Mouse (Mus musculus) ES-Bruce4 (cell line): ENCODE data around the gene Wfs1. TPM values are rescaled to one million over a fixed set of nuclear protein-coding genes. Genes with fewer than 3 reads are reported as not detected.

Experiments
- H3K27ac ChIP-seq: 2 replicates; pipeline ENCODE4 v1.5.1; 2012; ENCODE audit warnings: low read length, inconsistent platforms; ENCODE audit not compliant: insufficient read depth
- H3K27me3 ChIP-seq: 2 replicates; pipeline ENCODE4 v1.6.1; 2012; ENCODE audit warnings: mild to moderate bottlenecking, low read length, inconsistent platforms; ENCODE audit not compliant: control insufficient read depth, poor library complexity, insufficient read depth, severe bottlenecking
- H3K36me3 ChIP-seq: 2 replicates; pipeline ENCODE4 v1.6.1; 2012; ENCODE audit warnings: inconsistent platforms, mild to moderate bottlenecking, low read length, moderate library complexity; ENCODE audit not compliant: control insufficient read depth, poor library complexity, insufficient read depth, severe bottlenecking
- H3K4me1 ChIP-seq: one replicate; pipeline ENCODE4 v1.8.1; 2011; ENCODE audit warnings: low read length; ENCODE audit not compliant: control insufficient read depth, insufficient read depth
- H3K4me3 ChIP-seq: 2 replicates; pipeline ENCODE4 v1.5.1; 2011; ENCODE audit warnings: low read depth, mild to moderate bottlenecking, low read length
- H3K9ac ChIP-seq: 2 replicates; pipeline ENCODE4 v1.6.1; 2012; ENCODE audit warnings: low read depth, mild to moderate bottlenecking, inconsistent platforms; ENCODE audit not compliant: poor library complexity, severe bottlenecking
- H3K9me3 ChIP-seq: replicated peaks from 2 replicates; pipeline ENCODE4 v1.6.1; 2012; ENCODE audit warnings: mild to moderate bottlenecking, low read length, inconsistent platforms; ENCODE audit not compliant: control insufficient read depth, poor library complexity, insufficient read depth, severe bottlenecking
- CTCF ChIP-seq: IDR thresholded peaks from one replicate; pipeline ENCODE4 v1.8.1; 2011; ENCODE audit warnings: low read depth, low read length
- EP300 ChIP-seq: IDR thresholded peaks from 2 replicates; pipeline ENCODE4 v1.6.1; 2011; ENCODE audit warnings: low read depth, low read length; ENCODE audit not compliant: insufficient read depth
- POLR2A ChIP-seq: IDR thresholded peaks from one replicate; pipeline ENCODE4 v1.8.1; 2011; ENCODE audit warnings: low read length; ENCODE audit not compliant: insufficient read depth
- polyA plus RNA-seq: library from polyadenylated mRNA; stranded (reverse); fragments of >200 nt; gene quantifications from 2 replicates; pipeline ENCODE4 v1.2.4, GENCODE M21; 2011; ENCODE audit warnings: low read depth; ENCODE audit not compliant: missing spikeins, insufficient read depth, insufficient read length

Gene Wfs1
- polyA plus RNA-seq, 1 experiment = 10.1 TPM

DNA sequence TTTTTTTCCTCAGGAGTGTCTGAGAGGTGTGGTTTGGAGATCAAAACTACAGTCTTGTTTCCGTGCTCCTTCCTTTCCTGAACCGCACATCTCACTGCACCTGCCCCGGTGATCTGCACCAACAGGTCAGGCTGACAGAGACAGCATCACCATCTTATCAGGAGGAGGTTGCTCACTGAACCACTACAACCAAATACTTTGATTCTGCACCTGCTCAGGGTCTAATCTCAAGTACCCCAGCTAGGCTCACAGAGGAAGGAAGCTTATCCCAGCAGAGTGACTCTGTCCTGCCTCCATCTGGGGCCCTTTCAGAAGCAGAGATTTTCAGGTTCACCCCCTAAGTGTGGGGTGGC is 596 bp upstream of the Wfs1 start:
- peak overlapping the region; percentile 53 for H3K4me3 ChIP-seq

DNA sequence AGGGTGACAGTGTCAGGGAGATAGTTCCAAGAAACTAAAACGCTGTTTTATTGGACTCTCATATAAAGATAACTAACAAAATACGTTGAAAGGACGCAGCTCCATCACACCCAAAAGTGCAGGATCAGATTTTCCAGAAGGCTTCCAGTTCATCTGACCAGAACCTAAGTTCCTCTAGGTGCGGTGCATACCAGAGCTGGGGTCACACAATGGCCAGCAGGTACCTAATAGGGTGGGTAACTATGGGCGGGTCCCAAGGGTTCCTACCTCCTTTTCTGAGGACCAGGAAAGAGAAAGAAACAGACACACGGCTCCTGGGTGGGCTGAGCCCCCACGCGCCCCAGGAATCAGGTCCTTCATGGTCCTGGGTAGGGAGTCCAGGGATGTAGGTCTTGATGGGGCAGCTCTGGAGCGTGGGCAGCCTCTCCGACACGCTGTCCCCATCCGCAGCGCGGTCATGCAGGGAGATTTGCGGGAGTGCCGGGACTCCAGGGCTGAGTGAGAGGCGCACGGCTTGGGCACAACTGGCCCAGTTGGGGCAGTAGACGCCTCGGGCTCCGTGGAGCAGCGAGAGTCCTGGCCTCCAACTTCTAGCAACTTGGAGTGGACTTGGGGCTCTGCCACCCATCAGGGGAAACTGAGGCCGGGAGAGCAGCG is 753 bp downstream of the Wfs1 start:
- Histone ChIP-seq H3K4me1 (no peaks in the 10 kb centered on the region), H3K27me3 (no peaks in the 10 kb centered on the region), H3K27ac (no peak overlapping the region), H3K9me3 (no peaks in the 10 kb centered on the region), H3K4me3 (peak overlapping the region; percentile 86), H3K36me3 (no peaks in the 10 kb centered on the region), H3K9ac (peak overlapping the region; percentile 56)
- no peak for TF ChIP-seq CTCF
- TF ChIP-seq POLR2A = no peak
- TF ChIP-seq EP300 = no peak

More for the DNA sequence above, 596 bp upstream of the Wfs1 start:
- no peak for TF ChIP-seq CTCF
- no peak for TF ChIP-seq EP300
- no peak for TF ChIP-seq POLR2A
- Histone ChIP-seq H3K36me3 (no peaks in the 10 kb centered on the region), H3K27ac (peak overlapping the region; percentile 7), H3K4me1 (no peaks in the 10 kb centered on the region), H3K9ac (peak overlapping the region; percentile 35), H3K27me3 (no peaks in the 10 kb centered on the region), H3K9me3 (no peaks in the 10 kb centered on the region)

DNA sequence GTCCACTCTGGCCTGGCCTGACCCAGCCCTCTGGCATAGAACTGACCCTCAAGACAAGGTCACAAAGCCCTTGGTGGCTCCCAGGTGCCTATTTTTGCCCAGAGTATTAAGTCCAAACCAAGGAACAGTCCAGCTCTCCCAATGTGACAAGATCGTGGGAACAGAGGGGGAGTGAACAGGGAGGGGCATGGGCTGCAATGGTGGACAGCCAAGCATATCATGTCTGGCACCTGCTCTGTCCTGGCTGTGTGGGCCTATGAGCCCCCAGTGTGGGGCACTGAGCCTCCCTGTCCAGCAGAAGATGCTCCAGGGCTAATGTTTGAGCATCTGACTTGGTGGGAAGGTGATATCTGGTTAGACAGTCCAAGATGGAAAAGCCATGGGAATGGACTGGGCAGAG is 2.4 kb downstream of the Wfs1 start:
- Histone ChIP-seq H3K36me3 (no peaks in the 10 kb centered on the region), H3K27ac (no peak overlapping the region), H3K9ac (no peak overlapping the region), H3K4me3 (no peak overlapping the region), H3K4me1 (no peaks in the 10 kb centered on the region), H3K9me3 (no peaks in the 10 kb centered on the region), H3K27me3 (no peaks in the 10 kb centered on the region)
- TF ChIP-seq CTCF (no peak), EP300 (no peak), POLR2A (no peak)

DNA sequence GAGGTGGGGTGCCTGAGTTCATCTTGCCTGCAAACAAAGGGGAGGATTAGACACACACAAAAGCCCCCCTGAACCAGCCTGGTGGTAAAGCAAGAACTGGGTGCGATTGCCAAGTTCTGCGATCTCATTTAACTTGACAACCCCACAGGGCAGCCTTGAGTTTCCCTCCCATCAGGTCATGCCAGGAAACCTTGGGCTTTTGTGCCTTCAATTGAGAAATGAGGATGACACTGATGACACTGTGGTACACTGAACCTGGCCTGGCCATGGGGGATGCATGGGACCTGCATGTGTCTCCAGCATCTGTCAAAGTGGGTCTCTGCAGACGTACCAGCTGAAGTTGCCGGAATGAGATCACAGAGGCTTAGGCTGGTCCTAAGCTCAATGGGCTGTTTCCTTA is 6.7 kb downstream of the Wfs1 start:
- no peak overlapping the region for H3K27ac ChIP-seq
- H3K9ac ChIP-seq = no peak overlapping the region
- TF ChIP-seq CTCF (no peak), EP300 (no peak), POLR2A (no peak)

DNA sequence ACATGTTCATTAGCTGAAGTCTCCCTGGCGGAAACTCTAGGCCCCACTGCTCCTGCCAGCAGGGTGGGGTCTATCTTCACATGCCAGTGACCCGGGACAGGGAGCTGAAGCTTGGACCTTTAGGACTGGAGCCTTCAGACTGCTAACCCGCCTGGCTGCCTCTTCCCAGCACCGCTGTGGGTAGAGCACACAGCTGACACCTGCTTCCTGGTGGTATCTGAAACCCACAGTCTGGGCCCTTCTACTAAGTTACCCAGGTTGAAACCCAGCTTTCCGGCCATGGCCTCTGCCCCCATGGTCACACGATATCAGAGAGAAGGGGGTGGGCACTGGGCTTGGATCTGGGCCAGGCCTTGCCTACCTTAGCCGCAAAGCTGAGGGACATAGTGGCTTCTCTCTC is 9.4 kb downstream of the Wfs1 start:
- TF ChIP-seq EP300 (no peak), CTCF (no peak), POLR2A (no peak)
- Histone ChIP-seq H3K9ac (no peak overlapping the region), H3K36me3 (no peaks in the 10 kb centered on the region), H3K9me3 (no peaks in the 10 kb centered on the region), H3K4me3 (no peak overlapping the region), H3K27me3 (no peaks in the 10 kb centered on the region), H3K4me1 (no peaks in the 10 kb centered on the region), H3K27ac (no peak overlapping the region)

More for the DNA sequence above, 6.7 kb downstream of the Wfs1 start:
- Histone ChIP-seq H3K36me3 (no peaks in the 10 kb centered on the region), H3K4me3 (no peak overlapping the region), H3K4me1 (no peaks in the 10 kb centered on the region), H3K9me3 (no peaks in the 10 kb centered on the region), H3K27me3 (no peaks in the 10 kb centered on the region)

DNA sequence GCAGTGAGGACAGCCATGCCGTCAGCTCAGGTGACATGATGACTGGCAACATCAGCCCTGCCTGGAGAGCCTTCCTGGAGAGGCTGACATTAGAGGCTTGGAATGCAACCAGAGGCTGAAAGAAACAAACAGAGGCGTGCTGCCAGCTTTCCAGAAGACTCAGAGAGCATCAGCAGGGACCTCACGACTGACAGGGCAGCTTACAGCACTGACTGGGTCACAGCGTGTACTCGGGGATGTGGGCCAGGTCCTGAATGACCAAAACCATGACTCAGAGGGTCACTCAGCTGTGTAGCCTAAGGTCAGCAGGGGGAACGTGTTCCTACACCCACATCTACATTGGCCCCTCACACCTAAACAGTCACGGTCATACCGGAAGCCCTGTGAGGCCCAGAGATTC is 10.0 kb downstream of the Wfs1 start:
- H3K9me3 ChIP-seq = no peaks in the 10 kb centered on the region
- H3K36me3 ChIP-seq = no peaks in the 10 kb centered on the region
- H3K27ac ChIP-seq = no peak overlapping the region
- no peak overlapping the region for H3K9ac ChIP-seq
- H3K4me3 ChIP-seq = no peak overlapping the region
- no peaks in the 10 kb centered on the region for H3K27me3 ChIP-seq
- no peak for TF ChIP-seq EP300
- TF ChIP-seq POLR2A = no peak
- TF ChIP-seq CTCF = no peak
- H3K4me1 ChIP-seq = no peaks in the 10 kb centered on the region
